Mouse (Mus musculus) layer of hippocampus, adult 6 months (tissue): ENCODE measurements around the gene Gm26938. TPM values are rescaled to one million over a fixed set of nuclear protein-coding genes. Genes with fewer than 3 reads are reported as not detected.

Experiments used
- long read RNA-seq, 2 experiments: library from polyadenylated mRNA; unstranded; transcript quantifications; one replicate each; pipeline ENCODE4 v2.0.0; 2019 to 2020
- microRNA-seq: library from miRNA; unstranded; fragments of <30 nt; microRNA quantifications from one replicate; pipeline ENCODE4 v1.2.0, GENCODE M21; 2020
- polyA plus RNA-seq: library from polyadenylated mRNA; unstranded; fragments of <200 nt; fragmentation: Nextera tagmentation; gene quantifications from 2 replicates; pipeline ENCODE4 v1.2.3, GENCODE M21; 2021

Gm26938 gene
- polyA plus RNA-seq, result not detected in 2 replicates
- long read RNA-seq, experiment 1, result 0 reads
- long read RNA-seq, experiment 2, result 0 reads

DNA sequence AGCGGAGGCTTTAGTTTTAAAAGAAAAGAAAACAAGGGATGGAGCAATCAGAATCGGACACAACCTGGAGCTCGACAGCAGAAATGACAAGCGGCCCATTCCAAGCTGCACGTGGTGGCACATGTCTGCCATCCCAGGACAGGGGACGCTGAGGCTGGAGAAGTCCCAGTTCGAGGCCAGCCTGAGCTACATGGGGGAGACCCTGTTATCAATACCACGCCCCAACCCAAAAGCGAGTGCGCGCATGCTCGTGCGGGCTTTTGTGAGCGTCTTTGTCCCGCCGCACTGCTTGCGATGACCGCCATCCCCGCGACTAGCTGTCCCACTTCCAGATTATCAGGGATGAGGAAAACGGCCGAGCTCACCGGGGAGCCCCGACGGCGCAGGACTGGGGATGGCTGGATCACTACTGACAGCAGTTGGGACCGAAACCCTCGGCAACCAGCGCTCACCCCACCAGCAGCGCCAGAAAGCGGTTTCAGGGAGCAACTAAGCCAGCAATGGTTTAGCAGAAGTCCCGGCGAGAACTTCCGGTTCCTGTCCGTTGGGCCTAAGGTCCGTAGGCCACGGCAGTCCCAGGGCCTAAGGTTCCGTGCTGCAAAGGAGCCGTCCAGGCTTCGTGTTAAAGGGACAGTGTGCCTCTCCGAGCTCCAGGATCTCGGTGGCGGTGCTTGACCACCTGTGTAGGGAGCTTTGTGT, at the start of gene Gm26938, which contains the start of gene Psmg3:
Gene Gm26938 (minus strand): TSS at position 51 of the 699 bp plus-strand sequence.
Gene Psmg3 (minus strand): TSS at position 529 of the 699 bp plus-strand sequence.

DNA sequence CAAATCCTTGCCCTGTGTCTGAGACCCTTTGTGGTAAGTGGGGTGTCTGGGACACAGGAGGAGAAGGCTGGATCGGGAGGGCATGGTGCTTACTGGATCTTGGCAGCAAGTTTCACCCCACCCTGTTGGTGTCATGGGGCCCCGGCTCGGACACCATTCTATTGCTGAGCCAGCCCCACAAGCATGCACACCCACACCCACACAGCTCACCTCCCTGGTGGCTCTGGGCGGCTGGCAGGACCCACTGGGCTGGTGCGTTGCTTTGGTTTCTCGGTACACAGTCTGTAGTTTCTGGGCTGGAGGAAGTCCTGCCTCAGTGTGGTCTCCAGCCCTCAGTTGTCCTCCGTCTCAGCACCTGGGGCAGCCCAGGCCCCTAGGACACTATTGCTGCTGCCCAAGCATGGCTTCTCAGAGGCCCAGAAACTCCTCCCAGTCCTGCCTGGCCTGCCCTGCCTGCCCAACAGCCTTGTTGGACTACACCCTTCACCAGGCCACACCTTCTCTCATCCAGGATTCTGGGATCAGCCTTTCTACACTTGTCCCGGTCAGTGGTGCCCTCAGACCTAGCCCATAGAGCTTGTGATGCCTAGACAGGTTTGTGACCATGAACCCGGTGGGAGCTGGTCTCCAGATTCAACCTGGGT, 6.5 kb downstream of the Gm26938 start, which contains the start of gene Tmem184a:
Gene Tmem184a (minus strand): TSS at position 380 of the 644 bp plus-strand sequence.

DNA sequence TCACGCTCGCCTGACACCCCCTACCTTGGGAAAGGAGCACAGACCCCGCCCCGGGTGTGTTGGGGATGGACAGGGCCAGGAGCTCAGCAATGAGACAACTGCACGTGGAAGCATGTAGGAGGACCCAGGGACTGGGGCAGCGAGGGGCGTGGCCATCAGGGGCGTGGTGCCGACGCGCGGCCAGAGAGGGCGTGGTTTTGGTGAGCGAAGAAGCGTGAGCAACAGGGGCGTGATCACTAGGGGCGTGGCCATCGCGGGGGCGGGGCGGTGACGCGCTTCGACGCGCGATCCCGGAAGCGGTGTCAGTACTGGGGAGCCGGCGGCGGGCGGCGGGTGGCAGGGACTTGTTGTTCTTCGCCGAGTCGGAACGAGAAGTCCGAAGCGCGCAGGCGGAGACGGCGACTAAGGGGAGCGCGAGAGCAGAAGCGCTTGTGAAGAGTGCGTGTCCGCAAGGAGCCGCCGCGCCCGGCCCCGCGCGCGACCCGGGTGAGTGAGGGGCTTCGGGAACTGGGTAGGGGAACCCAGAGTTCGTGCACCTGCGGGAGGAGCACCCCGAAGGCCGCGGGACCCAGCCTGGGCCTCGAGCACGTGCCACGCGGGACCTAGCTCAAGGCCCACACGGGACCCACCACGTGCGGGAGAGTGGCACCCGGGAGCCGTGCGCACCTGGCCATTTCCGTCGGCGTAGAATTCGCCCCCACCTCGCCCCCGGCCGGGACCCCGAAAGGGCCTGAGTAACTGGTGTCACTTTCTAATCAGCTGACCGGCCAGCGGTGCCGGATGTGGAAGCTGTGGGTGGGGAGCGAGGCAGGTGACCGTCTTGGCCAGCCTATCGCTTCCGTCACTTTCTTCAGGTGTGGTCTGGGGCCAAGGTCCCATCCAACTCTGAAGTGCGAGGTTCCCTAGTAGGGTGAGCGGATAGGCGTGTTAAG, 34.7 kb downstream of the Gm26938 start, which contains the start of gene Mafk:
Gene Mafk (plus strand): TSS at position 287 of the 932 bp plus-strand sequence.

DNA sequence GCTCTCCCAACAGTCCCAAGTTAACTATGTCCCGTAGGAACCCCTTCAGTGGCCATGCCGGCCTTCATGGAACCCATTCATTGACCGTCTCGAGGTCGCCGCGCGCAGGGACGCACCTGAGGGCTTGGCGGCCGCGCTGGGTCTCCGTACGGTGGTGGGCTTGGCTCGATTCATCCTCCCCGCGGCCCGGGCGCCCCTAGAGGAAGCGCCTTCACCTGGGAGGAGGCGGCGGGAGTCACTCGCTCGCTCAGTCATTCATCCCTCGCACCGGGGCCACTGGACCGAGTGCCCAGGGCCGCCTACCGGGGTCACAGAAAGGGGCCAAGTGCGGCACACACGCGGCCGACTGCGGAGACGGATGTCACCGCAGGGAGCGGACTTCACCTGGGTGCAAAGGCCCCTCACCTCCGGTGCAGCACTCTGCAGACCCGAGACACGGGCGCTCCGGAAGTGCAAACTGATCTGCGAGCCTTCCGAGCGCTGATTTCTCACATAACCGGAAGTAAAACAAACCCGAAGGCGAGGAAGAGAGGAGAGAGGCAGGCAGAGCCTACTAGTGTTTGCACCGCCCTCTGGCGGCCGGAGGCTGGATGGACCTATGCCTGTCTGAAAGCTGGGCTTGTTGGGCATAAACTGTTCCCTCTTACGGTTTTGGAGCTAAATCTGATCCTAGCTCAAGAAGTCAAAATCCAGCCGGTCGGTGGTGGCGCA, 50.8 kb downstream of the Gm26938 start, which contains the start of gene Ints1:
Gene Ints1 (minus strand): TSS at position 459 of the 711 bp plus-strand sequence.

Small RNA genes within 50 kb of the gene (microRNA-seq; reads per million reads assigned to microRNA genes)
- 7.5 reads per million, percentile 26 among the genes with 10 or more reads in this experiment for gene Mir7037

Other genes starting within 250 kb of the Gm26938 start
- gene Micall2, start 90.1 kb downstream of the Gm26938 start, polyA plus RNA-seq, result 1.5 and 1.9 TPM in 2 replicates
- gene Ints1, start 50.7 kb downstream of the Gm26938 start, polyA plus RNA-seq, result 17.1 and 20.3 TPM in 2 replicates
- gene Mafk, start 34.9 kb downstream of the Gm26938 start, polyA plus RNA-seq, result 1.0 and 1.6 TPM in 2 replicates
- 0.09 and 1.6 TPM in 2 replicates for gene Tmem184a, start 6.5 kb downstream of the Gm26938 start, polyA plus RNA-seq
- 36.8 and 42.3 TPM in 2 replicates for gene Psmg3, start 478 bp upstream of the Gm26938 start, polyA plus RNA-seq
- gene Elfn1, start 81.5 kb upstream of the Gm26938 start, polyA plus RNA-seq, result 4.3 and 5.0 TPM in 2 replicates